Mouse (Mus musculus) midbrain, postnatal 0 days (tissue): Measurements from ENCODE around the gene Ccl22. TPM values are rescaled to one million over a fixed set of nuclear protein-coding genes. Genes with fewer than 3 reads are reported as not detected.

ENCODE experiments used
- ATAC-seq: fragments of 200-750 bp; cut with Nextera tagmentation; 2 replicates; pipeline ENCODE4 v1.8.0; 2017; ENCODE audit warnings: moderate number of reproducible peaks, mild to moderate bottlenecking, moderate TSS enrichment, moderate library complexity; ENCODE audit not compliant: low FRiP score
- DNase-seq: peaks from one replicate; pipeline ENCODE4 v3.0.0-alpha.2; 2015; ENCODE audit warnings: low spot score
- H3K27ac ChIP-seq: fragments of 300-500 bp; sonication (generic); 2 replicates; pipeline ENCODE4 v1.5.1; 2014; ENCODE audit warnings: low read depth, mild to moderate bottlenecking, low read length, mixed read lengths
- H3K27me3 ChIP-seq: fragments of 300-500 bp; sonication (generic); 2 replicates; pipeline ENCODE4 v1.6.1; 2014; ENCODE audit warnings: low read length, control low read depth, mixed read lengths; ENCODE audit not compliant: insufficient read depth
- H3K36me3 ChIP-seq: fragments of 300-500 bp; sonication (generic); 2 replicates; pipeline ENCODE4 v1.6.1; 2014; ENCODE audit warnings: low read length, control low read depth, mixed read lengths; ENCODE audit not compliant: insufficient read depth
- H3K4me1 ChIP-seq: fragments of 300-500 bp; sonication (generic); 2 replicates; pipeline ENCODE4 v1.6.1; 2014; ENCODE audit warnings: mild to moderate bottlenecking, control low read depth, antibody characterized with exemption, low read length, mixed read lengths; ENCODE audit not compliant: insufficient read depth
- H3K4me2 ChIP-seq: fragments of 300-500 bp; sonication (generic); 2 replicates; pipeline ENCODE4 v1.6.1; 2014; ENCODE audit warnings: low read depth, mild to moderate bottlenecking, low read length, mixed read lengths; ENCODE audit not compliant: poor library complexity, severe bottlenecking
- H3K4me3 ChIP-seq: fragments of 300-500 bp; sonication (generic); 2 replicates; pipeline ENCODE4 v1.5.1; 2014; ENCODE audit warnings: low read depth, mild to moderate bottlenecking, low read length, moderate library complexity
- H3K9ac ChIP-seq: fragments of 300-500 bp; sonication (generic); replicated peaks from 2 replicates; pipeline ENCODE4 v1.6.1; 2014; ENCODE audit warnings: mild to moderate bottlenecking, low read length, moderate library complexity, mixed read lengths; ENCODE audit not compliant: poor library complexity, severe bottlenecking
- H3K9me3 ChIP-seq: fragments of 300-500 bp; sonication (generic); 2 replicates; pipeline ENCODE4 v1.6.1; 2016; ENCODE audit warnings: low read length, control low read depth
- CTCF ChIP-seq: IDR thresholded peaks from 2 replicates; pipeline ENCODE4 v1.5.1; 2016; ENCODE audit warnings: antibody characterized with exemption, mild to moderate bottlenecking
- WGBS: fragments of 180-500 bp; shearing (Covaris S2); extraction: QIAGEN DNeasy Blood & Tissue Kit; methylation state at CpG from one replicate; pipeline ENCODE4 v1.1.7; 2014; 5-methylcytosine and 5-hydroxymethylcytosine counted together
- polyA plus RNA-seq: library from polyadenylated mRNA; unstranded; fragments of >200 nt; fragmentation: Nextera tagmentation; extraction: Ambion mirVana; gene quantifications from 2 replicates; pipeline ENCODE4 v1.2.1, GENCODE M21; 2015
- total RNA-seq: library from RNA; depleted of rRNA; stranded (reverse); fragments of >200 nt; gene quantifications from 2 replicates; pipeline ENCODE4 v1.2.3, GENCODE M21; 2014

Ccl22 gene
- total and polyA plus RNA-seq, 2 experiments from 2014 or later = not detected

GRCm38 (mm10) chr8:94781838-94782235 lies 36.4 kb downstream of the Ccl22 start:
- Histone ChIP-seq H3K9me3 (no peaks in the 10 kb centered on the region), H3K4me1 (peaks cover 10% of the 10 kb centered on the region; the same call in 1 of the 2 replicates), H3K27me3 (no peaks in the 10 kb centered on the region), H3K9ac (no peak overlapping the region), H3K4me2 (no peak overlapping the region), H3K27ac (no peak overlapping the region), H3K4me3 (no peak overlapping the region), H3K36me3 (peaks cover 12% of the 10 kb centered on the region; the same call in 1 of the 2 replicates)
- no peak for TF ChIP-seq CTCF
- ATAC-seq = no peak
- no peak for DNase-seq
- WGBS = 21% methylated on average over 10 of the region's 11 CpGs

- Histone ChIP-seq H3K27me3 (no peaks in the 10 kb centered on the region), H3K4me3 (no peak overlapping the region), H3K9me3 (no peaks in the 10 kb centered on the region), H3K27ac (no peak overlapping the region), H3K4me2 (no peak overlapping the region), H3K36me3 (peaks cover 12% of the 10 kb centered on the region; the same call in 1 of the 2 replicates), H3K9ac (no peak overlapping the region), H3K4me1 (peaks cover 3% of the 10 kb centered on the region; the same call in 1 of the 2 replicates)
- DNase-seq (no peak), ATAC-seq (no peak)
- TF ChIP-seq CTCF = no peak
- 86% methylated on average over 4 of the region's 4 CpGs for WGBS
Observed at GRCm38 (mm10) chr8:94783890-94784289, 38.5 kb downstream of the Ccl22 start.

GRCm38 (mm10) chr8:94785247-94785985 lies 40.0 kb downstream of the Ccl22 start:
- peak; percentile 50 for TF ChIP-seq CTCF
- Histone ChIP-seq H3K36me3 (no peaks in the 10 kb centered on the region), H3K9me3 (no peaks in the 10 kb centered on the region), H3K4me2 (no peak overlapping the region), H3K4me1 (peaks cover 3% of the 10 kb centered on the region; the same call in 1 of the 2 replicates), H3K9ac (no peak overlapping the region), H3K4me3 (no peak overlapping the region), H3K27me3 (no peaks in the 10 kb centered on the region), H3K27ac (no peak overlapping the region)
- no peak for ATAC-seq
- DNase-seq = no peak
- WGBS = 71% methylated on average over 12 of the region's 12 CpGs

GRCm38 (mm10) chr8:94785995-94786595 lies 40.7 kb downstream of the Ccl22 start:
- Histone ChIP-seq H3K4me2 (no peak overlapping the region), H3K27ac (no peak overlapping the region), H3K9me3 (no peaks in the 10 kb centered on the region), H3K27me3 (no peaks in the 10 kb centered on the region), H3K4me3 (no peak overlapping the region), H3K36me3 (no peaks in the 10 kb centered on the region), H3K4me1 (peaks cover 3% of the 10 kb centered on the region; the same call in 1 of the 2 replicates), H3K9ac (no peak overlapping the region)
- TF ChIP-seq CTCF = no peak
- ATAC-seq (no peak), DNase-seq (no peak)
- 73% methylated on average over 6 of the region's 6 CpGs for WGBS

- no peaks in the 10 kb centered on the region for H3K27me3 ChIP-seq
- no peak overlapping the region for H3K4me3 ChIP-seq
- WGBS = 66% methylated on average over 15 of the region's 15 CpGs
- no peaks in the 10 kb centered on the region for H3K4me1 ChIP-seq
- no peak for TF ChIP-seq CTCF
- no peaks in the 10 kb centered on the region for H3K36me3 ChIP-seq
- H3K9ac ChIP-seq = no peak overlapping the region
- no peak overlapping the region for H3K27ac ChIP-seq
- no peaks in the 10 kb centered on the region for H3K9me3 ChIP-seq
- no peak for ATAC-seq
- no peak overlapping the region for H3K4me2 ChIP-seq
- no peak for DNase-seq
Observed at GRCm38 (mm10) chr8:94787524-94788501, 42.4 kb downstream of the Ccl22 start.
